Mouse (Mus musculus) liver, adult 2 months (tissue): Measurements from ENCODE around the gene Dnah14. TPM values are rescaled to one million over a fixed set of nuclear protein-coding genes. Genes with fewer than 3 reads are reported as not detected.
A peak's percentile ranks its signal among the peaks of the same experiment; 100 is the strongest.

Experiments used
- DNase-seq: peaks from one replicate; pipeline ENCODE4 v3.0.0-alpha.2; 2011; ENCODE audit warnings: low read depth, low spot score; ENCODE audit errors: extremely low read depth
- H3K27ac ChIP-seq: fragments of 200-500 bp; replicated peaks from 2 replicates; pipeline ENCODE4 v1.5.1; 2012; ENCODE audit warnings: low read depth, mild to moderate bottlenecking, control low read depth, inconsistent platforms, low read length; ENCODE audit not compliant: insufficient read depth
- H3K27me3 ChIP-seq: fragments of 200-500 bp; 2 replicates; pipeline ENCODE4 v1.6.1; 2012; ENCODE audit warnings: mild to moderate bottlenecking, moderate library complexity, low read length, inconsistent platforms; ENCODE audit not compliant: control insufficient read depth, insufficient read depth
- H3K36me3 ChIP-seq: fragments of 200-500 bp; 2 replicates; pipeline ENCODE4 v1.6.1; 2012; ENCODE audit warnings: low read length, inconsistent platforms; ENCODE audit not compliant: control insufficient read depth, insufficient read depth
- H3K4me1 ChIP-seq: fragments of 200-500 bp; 2 replicates; pipeline ENCODE4 v1.6.1; 2011; ENCODE audit warnings: low read length; ENCODE audit not compliant: control insufficient read depth, insufficient read depth
- H3K4me3 ChIP-seq: fragments of 200-500 bp; 2 replicates; pipeline ENCODE4 v1.5.1; 2011; ENCODE audit warnings: low read depth, mild to moderate bottlenecking, control low read depth, low read length, moderate library complexity; ENCODE audit not compliant: insufficient read depth
- H3K79me2 ChIP-seq: fragments of 200-500 bp; 2 replicates; pipeline ENCODE4 v1.6.1; 2012; ENCODE audit warnings: inconsistent platforms, mild to moderate bottlenecking, low read length, moderate library complexity; ENCODE audit not compliant: control insufficient read depth, insufficient read depth
- H3K9ac ChIP-seq: fragments of 200-500 bp; 2 replicates; pipeline ENCODE4 v1.6.1; 2012; ENCODE audit warnings: low read depth, mild to moderate bottlenecking, control low read depth, inconsistent platforms, low read length
- CTCF ChIP-seq: fragments of 200-500 bp; IDR thresholded peaks from 2 replicates; pipeline ENCODE4 v1.5.1; 2011; ENCODE audit warnings: low read depth, low read length, control low read depth
- POLR2A ChIP-seq: fragments of 200-500 bp; IDR thresholded peaks from 2 replicates; pipeline ENCODE4 v1.6.1; 2011; ENCODE audit warnings: low read length, control low read depth; ENCODE audit not compliant: insufficient read depth; ENCODE audit errors: extremely low read depth
- WGBS: fragments of 180-500 bp; shearing (Covaris S2); methylation state at CpG from one replicate; pipeline ENCODE4 v1.1.7; 2018; 5-methylcytosine and 5-hydroxymethylcytosine counted together
- polyA plus RNA-seq: library from polyadenylated mRNA; depleted of rRNA; stranded (reverse); fragments of >200 nt; gene quantifications from 2 replicates; pipeline ENCODE4 v1.2.3, GENCODE M21; 2012; rRNA removed
- total RNA-seq: library from RNA; depleted of rRNA; stranded (reverse); fragments of >200 nt; gene quantifications from 2 replicates; pipeline ENCODE4 v1.2.3, GENCODE M21; 2014; rRNA removed

Gene Dnah14
- total RNA-seq (not detected in 2 replicates), polyA plus RNA-seq (not detected in 2 replicates)

GRCm38 (mm10) chr1:181576322-181576721, at the start of gene Dnah14:
Gene Dnah14 (plus strand): TSS chr1:181576559.
- Histone ChIP-seq H3K36me3 (no peaks in the 10 kb centered on the region), H3K27ac (no peak within 1 kb of the TSS), H3K27me3 (no peaks in the 10 kb centered on the region), H3K9ac (no peak within 1 kb of the TSS), H3K4me1 (no peaks in the 10 kb centered on the region), H3K4me3 (no peak within 1 kb of the TSS), H3K79me2 (no peaks in the 10 kb centered on the region)
- TF ChIP-seq POLR2A (no peak), CTCF (no peak)
- 72% methylated on average over 12 of the region's 12 CpGs for WGBS
- no peak for DNase-seq

GRCm38 (mm10) chr1:181529368-181529767, 47.0 kb upstream of the Dnah14 start:
- H3K4me1 ChIP-seq, result no peaks in the 10 kb centered on the region
- H3K79me2 ChIP-seq, result no peaks in the 10 kb centered on the region
- no peak overlapping the region for H3K4me3 ChIP-seq
- WGBS, result 54% methylated on average over 4 of the region's 4 CpGs
- TF ChIP-seq POLR2A (no peak), CTCF (no peak)
- no peak overlapping the region for H3K9ac ChIP-seq
- no peak overlapping the region for H3K27ac ChIP-seq
- DNase-seq, result peak; percentile 23
- H3K27me3 ChIP-seq, result no peaks in the 10 kb centered on the region
- H3K36me3 ChIP-seq, result no peaks in the 10 kb centered on the region

- WGBS, result 38% methylated on average over 10 of the region's 10 CpGs
- Histone ChIP-seq H3K27me3 (no peaks in the 10 kb centered on the region), H3K9ac (no peak overlapping the region), H3K27ac (no peak overlapping the region), H3K79me2 (no peaks in the 10 kb centered on the region), H3K4me1 (no peaks in the 10 kb centered on the region), H3K4me3 (no peak overlapping the region), H3K36me3 (no peaks in the 10 kb centered on the region)
- no peak for DNase-seq
- TF ChIP-seq CTCF, result no peak
- TF ChIP-seq POLR2A, result no peak
These were observed 41.0 kb upstream of the Dnah14 start for GRCm38 (mm10) chr1:181535165-181535873.

- no peak for TF ChIP-seq CTCF
- no peak for TF ChIP-seq POLR2A
- Histone ChIP-seq H3K27me3 (no peaks in the 10 kb centered on the region), H3K4me3 (no peak overlapping the region)
These were observed 38.5 kb upstream of the Dnah14 start for GRCm38 (mm10) chr1:181537627-181538525.

GRCm38 (mm10) chr1:181539846-181540769, 36.3 kb upstream of the Dnah14 start:
- no peaks in the 10 kb centered on the region for H3K79me2 ChIP-seq
- H3K27ac ChIP-seq, result no peak overlapping the region
- H3K36me3 ChIP-seq, result no peaks in the 10 kb centered on the region
- 67% methylated on average over 22 of the region's 22 CpGs for WGBS
- H3K4me1 ChIP-seq, result no peaks in the 10 kb centered on the region
- peak; percentile 5 for DNase-seq
- H3K9ac ChIP-seq, result no peak overlapping the region
- H3K27me3 ChIP-seq, result no peaks in the 10 kb centered on the region
- no peak overlapping the region for H3K4me3 ChIP-seq
- no peak for TF ChIP-seq POLR2A
- TF ChIP-seq CTCF, result no peak

More at GRCm38 (mm10) chr1:181537627-181538525, 38.5 kb upstream of the Dnah14 start:
- Histone ChIP-seq H3K27ac (no peak overlapping the region), H3K9ac (no peak overlapping the region), H3K79me2 (no peaks in the 10 kb centered on the region), H3K4me1 (no peaks in the 10 kb centered on the region), H3K36me3 (no peaks in the 10 kb centered on the region)
- no peak for DNase-seq
- 83% methylated on average over 9 of the region's 9 CpGs for whole genome bisulfite sequencing
